Comparison of ENCODE assay signal across 8 mouse cellular contexts in the genomic region with DNA sequence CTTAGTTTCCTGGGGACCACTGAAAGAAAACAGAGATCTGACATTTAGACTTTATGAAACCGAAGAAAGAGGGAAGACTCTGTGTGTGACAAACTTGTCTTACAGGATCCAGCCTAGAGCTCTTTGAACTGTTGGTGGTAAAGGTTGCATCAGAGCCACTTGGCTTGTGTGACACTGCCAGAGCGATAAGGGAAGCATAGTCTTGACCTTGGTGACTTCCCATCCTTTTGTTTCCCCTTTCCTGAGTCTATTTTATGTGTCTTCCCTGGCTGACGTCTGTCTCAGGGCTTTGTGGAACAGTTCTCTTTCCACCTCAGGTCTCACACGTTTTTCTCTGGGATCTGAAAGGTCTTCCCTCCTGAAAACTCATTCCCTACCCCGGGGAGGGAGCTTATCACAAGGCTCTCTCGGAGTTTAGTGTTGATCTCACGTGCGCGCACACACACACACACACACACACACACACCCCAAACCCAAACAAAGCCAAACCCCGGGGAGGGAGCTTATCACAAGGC. TPM values are rescaled to one million over a fixed set of nuclear protein-coding genes. Genes with fewer than 3 reads are reported as not detected.
DNase-seq lines count a peak whose midpoint lies in the region; ATAC-seq and TF ChIP-seq lines count a peak whose summit lies in the region.

No protein-coding gene starts in this region.

- peak in 1 of 2 experiments; percentile 49 for DNase-seq in heart, adult 2 months
- no peak for DNase-seq in heart, postnatal 14 days
- DNase-seq in CD4-positive, CD25-positive, alpha-beta regulatory T cell, adult 2 months (ENCODE audit: low read depth, low spot score): peak; percentile 61
- peak; percentile 39 for DNase-seq in lung, postnatal 14 days
- peak; percentile 56 for DNase-seq in thymus, postnatal 0 days (ENCODE audit: low spot score)
- no peak for DNase-seq in cerebellum, postnatal 4 days (ENCODE audit: low spot score in 2 of 2)
- no peak for DNase-seq in urinary bladder, postnatal 10 days (ENCODE audit: low spot score)

- H3K79me2 ChIP-seq in heart, adult 2 months (replicated peaks; ENCODE audit: control insufficient read depth, insufficient read depth, low read length): peaks cover 5% of the 10 kb centered on the region; the same call in 1 of the 2 replicates

- intact Hi-C loops in heart, adult 2 months (cut with DNase I): no loop called here
- intact Hi-C loops in heart, postnatal 14 days (cut with DNase I): no loop called here

- no peak for TF ChIP-seq POLR2A in heart, adult 2 months (IDR thresholded peaks at IDR 0.05; ENCODE audit: insufficient read depth, low read depth, low read length)

- peak overlapping the region; percentile 46 for H3K9ac ChIP-seq in heart, adult 2 months (ENCODE audit: low read depth, low read length)

- peak overlapping the region; percentile 94 for H3K27ac ChIP-seq in heart, adult 2 months

- H3K4me3 ChIP-seq in heart, adult 2 months: no peak overlapping the region

- peaks cover 14% of the 10 kb centered on the region for H3K36me3 ChIP-seq in heart, adult 2 months (ENCODE audit: control insufficient read depth, insufficient read depth, low read length)

- TF ChIP-seq CTCF in heart, adult 2 months (IDR thresholded peaks at IDR 0.05): no peak

- 10% methylated on average over 10 of the region's 10 CpGs for WGBS in heart, adult 2 months

- ATAC-seq in common myeloid progenitor, adult 5-6 weeks (replicated peaks; ENCODE audit: low read depth, poor library complexity, severe bottlenecking): peak; percentile 57

- TF ChIP-seq EP300 in heart, adult 2 months (IDR thresholded peaks at IDR 0.05; ENCODE audit: insufficient read depth, low read depth, low read length): no peak

- H3K27me3 ChIP-seq in heart, adult 2 months (ENCODE audit: control insufficient read depth, insufficient read depth, low read length): no peaks in the 10 kb centered on the region

- H3K4me1 ChIP-seq in heart, adult 2 months (ENCODE audit: control insufficient read depth, insufficient read depth, low read length): peaks cover 18% of the 10 kb centered on the region

RNA-seq across cellular contexts. Expression of gene Kat2b, which starts 3.8 kb away (rescaled TPM):
- 10 to 100 TPM; 78.7 to 82.9 TPM for total RNA-seq in heart, adult 2 months (2021)
- polyA plus RNA-seq in heart, adult 2 months (2012; rRNA removed): 20.0 and 51.0 TPM in 2 replicates
- total RNA-seq in heart, postnatal 14 days (2021): 10 to 100 TPM; 73.5 to 91.5 TPM
- 28.9 and 38.0 TPM in 2 replicates for total RNA-seq in common myeloid progenitor, adult 5-6 weeks (2017)
- polyA plus RNA-seq in thymus, postnatal 0 days (2015; fragmentation: Nextera tagmentation; extraction: Ambion mirVana): 10.7 and 12.7 TPM in 2 replicates

RNA-seq across cellular contexts. Expression of gene Pp2d1, which starts 31.2 kb away (rescaled TPM):
- not detected for total RNA-seq in heart, adult 2 months (2021)
- polyA plus RNA-seq in heart, adult 2 months (2012; rRNA removed): not detected in 2 replicates
- total RNA-seq in heart, postnatal 14 days (2021): not detected
- total RNA-seq in common myeloid progenitor, adult 5-6 weeks (2017): not detected in 2 replicates
- 0.26 and 0.33 TPM in 2 replicates for polyA plus RNA-seq in thymus, postnatal 0 days (2015; fragmentation: Nextera tagmentation; extraction: Ambion mirVana)

Comparison
In these comparisons a context has a peak if more than half of its experiments do, and no peak if none do; other contexts are left out.
1. DNase-seq: peak in CD4-positive, CD25-positive, alpha-beta regulatory T cell, adult 2 months (single experiment), lung, postnatal 14 days (single experiment) and thymus, postnatal 0 days (single experiment); none in heart, postnatal 14 days (0 of 2), cerebellum, postnatal 4 days (0 of 2) and urinary bladder, postnatal 10 days (single experiment).